Mouse (Mus musculus): Measurements from ENCODE around the gene Hdac6.
"Not testable (repeated sequence)": the region's sequence is repeated elsewhere in the genome, so short reads cannot be mapped to it uniquely, and the experiment has no call there.

Gene Hdac6

GRCm38 (mm10) chrX:7919601-7920383 lies 27.9 kb downstream of the Hdac6 start, which contains the start of gene Pcsk1n:
Gene Pcsk1n (plus strand): TSS chrX:7919822.
- DNase-seq (ENCODE audit: low spot score): no peak

- not testable (repeated sequence) for DNase-seq (ENCODE audit: low spot score)
Observed at GRCm38 (mm10) chrX:7917960-7918359, 29.7 kb downstream of the Hdac6 start.

GRCm38 (mm10) chrX:7915669-7916068 lies 32.0 kb downstream of the Hdac6 start:
- not testable (repeated sequence) for DNase-seq (ENCODE audit: low spot score)

- no peak for DNase-seq (ENCODE audit: low spot score)
Observed at GRCm38 (mm10) chrX:7910473-7910872, 37.2 kb downstream of the Hdac6 start.

GRCm38 (mm10) chrX:7909242-7909641 lies 38.4 kb downstream of the Hdac6 start, which contains the start of gene Gm10490:
Gene Gm10490 (plus strand): TSS chrX:7909542.
- not testable (repeated sequence) for DNase-seq (ENCODE audit: low spot score)

GRCm38 (mm10) chrX:7907735-7908134 lies 40.0 kb downstream of the Hdac6 start, which contains the start of gene Gm10491:
Gene Gm10491 (minus strand): TSS chrX:7907835.
- no peak for DNase-seq (ENCODE audit: low spot score)

GRCm38 (mm10) chrX:7904441-7904840 lies 43.2 kb downstream of the Hdac6 start:
- no peak for DNase-seq (ENCODE audit: low spot score)

- peak; percentile 89 for DNase-seq (ENCODE audit: low spot score)
Observed at GRCm38 (mm10) chrX:7898880-7899874, 48.5 kb downstream of the Hdac6 start, which contains the start of the genes Pqbp1 and Timm17b. Gene Pqbp1 (minus strand): TSS chrX:7899269. Gene Timm17b (plus strand): TSS chrX:7899357.

GRCm38 (mm10) chrX:7898211-7898610 lies 49.5 kb downstream of the Hdac6 start:
- no peak for DNase-seq (ENCODE audit: low spot score)

GRCm38 (mm10) chrX:7883841-7884567 lies 63.7 kb downstream of the Hdac6 start, which contains the start of gene Slc35a2:
Gene Slc35a2 (plus strand): TSS chrX:7884028.
- peak; percentile 89 for DNase-seq (ENCODE audit: low spot score)

Measured in yolk sac, embryonic 10.5 days (tissue).